33 mouse cellular contexts compared by ENCODE assay signal in genomic region chr12:80865175-80865574, GRCm38 (mm10).
"Had no signal": no experiment of that assay in that cellular context is flagged by ENCODE, and none has a peak within 500 bp of the region (broad histone marks: within the 10 kb centered on the region; RNA-seq: fewer than 3 reads in every experiment).

No protein-coding gene starts in this region.

- H3K9me3 ChIP-seq: heart, embryonic 10.5 days; heart, embryonic 12.5 days; heart, embryonic 13.5 days; heart, embryonic 15.5 days; hindbrain, embryonic 10.5 days; hindbrain, embryonic 12.5 days; hindbrain, embryonic 15.5 days; intestine, embryonic 15.5 days; kidney, embryonic 15.5 days had no signal

- H3K27ac ChIP-seq: heart, embryonic 10.5 days; heart, embryonic 13.5 days; heart, embryonic 15.5 days; hindbrain, embryonic 10.5 days; hindbrain, embryonic 12.5 days; hindbrain, embryonic 14.5 days; hindbrain, embryonic 15.5 days; intestine, embryonic 15.5 days; kidney, embryonic 15.5 days; kidney, postnatal 0 days; layer of hippocampus, adult 2 months; left cerebral cortex, adult 2 months had no signal

- DNase-seq: heart, postnatal 10 days; heart, postnatal 14 days; heart, postnatal 4 days; kidney, adult 11 months; kidney, adult 18-20 months; kidney, adult 2 months; kidney, adult 8-10 months; kidney, adult 9 months; kidney, postnatal 10 days; kidney, postnatal 14 days; kidney, postnatal 25 days; kidney, postnatal 36 days; kidney, postnatal 4 days; layer of hippocampus, adult 9-11 months; layer of hippocampus, postnatal 36 days had no signal

- H3K9ac ChIP-seq: heart, embryonic 12.5 days; heart, embryonic 13.5 days; heart, embryonic 15.5 days; hindbrain, embryonic 12.5 days; hindbrain, embryonic 14.5 days; hindbrain, embryonic 15.5 days; intestine, embryonic 15.5 days; kidney, embryonic 15.5 days had no signal

- ATAC-seq: hindbrain, embryonic 16.5 days; inflammation-experienced regulatory T-cells, adult 6 months; intestine, embryonic 15.5 days; intestine, embryonic 16.5 days; intestine, postnatal 0 days had no signal

- H3K36me3 ChIP-seq: hindbrain, embryonic 15.5 days had no signal

- H3K27me3 ChIP-seq: heart, embryonic 12.5 days; heart, embryonic 13.5 days; heart, embryonic 15.5 days; hindbrain, embryonic 12.5 days; hindbrain, embryonic 15.5 days; intestine, embryonic 15.5 days; kidney, embryonic 15.5 days had no signal

- H3K4me3 ChIP-seq: heart, embryonic 10.5 days; heart, embryonic 12.5 days; heart, embryonic 13.5 days; heart, embryonic 15.5 days; hindbrain, embryonic 10.5 days; hindbrain, embryonic 12.5 days; hindbrain, embryonic 15.5 days; intestine, embryonic 15.5 days; kidney, embryonic 15.5 days; layer of hippocampus, adult 2 months; left cerebral cortex, adult 2 months had no signal

- H3K4me2 ChIP-seq: heart, embryonic 11.5 days; heart, embryonic 12.5 days; heart, embryonic 13.5 days; heart, embryonic 15.5 days; hindbrain, embryonic 12.5 days; hindbrain, embryonic 14.5 days; hindbrain, embryonic 15.5 days; intestine, embryonic 15.5 days; kidney, embryonic 15.5 days had no signal
